Mouse (Mus musculus) midbrain, postnatal 0 days (tissue): ENCODE measurements around the gene Gstm2. TPM values are rescaled to one million over a fixed set of nuclear protein-coding genes. Genes with fewer than 3 reads are reported as not detected.

ENCODE experiments used
- ATAC-seq: fragments of 200-750 bp; cut with Nextera tagmentation; 2 replicates; pipeline ENCODE4 v1.8.0; 2017; ENCODE audit warnings: moderate number of reproducible peaks, mild to moderate bottlenecking, moderate TSS enrichment, moderate library complexity; ENCODE audit not compliant: low FRiP score
- DNase-seq: peaks from one replicate; pipeline ENCODE4 v3.0.0-alpha.2; 2015; ENCODE audit warnings: low spot score
- H3K27ac ChIP-seq: fragments of 300-500 bp; sonication (generic); 2 replicates; pipeline ENCODE4 v1.5.1; 2014; ENCODE audit warnings: low read depth, mild to moderate bottlenecking, low read length, mixed read lengths
- H3K27me3 ChIP-seq: fragments of 300-500 bp; sonication (generic); 2 replicates; pipeline ENCODE4 v1.6.1; 2014; ENCODE audit warnings: low read length, control low read depth, mixed read lengths; ENCODE audit not compliant: insufficient read depth
- H3K36me3 ChIP-seq: fragments of 300-500 bp; sonication (generic); 2 replicates; pipeline ENCODE4 v1.6.1; 2014; ENCODE audit warnings: low read length, control low read depth, mixed read lengths; ENCODE audit not compliant: insufficient read depth
- H3K4me1 ChIP-seq: fragments of 300-500 bp; sonication (generic); 2 replicates; pipeline ENCODE4 v1.6.1; 2014; ENCODE audit warnings: mild to moderate bottlenecking, control low read depth, antibody characterized with exemption, low read length, mixed read lengths; ENCODE audit not compliant: insufficient read depth
- H3K4me2 ChIP-seq: fragments of 300-500 bp; sonication (generic); 2 replicates; pipeline ENCODE4 v1.6.1; 2014; ENCODE audit warnings: low read depth, mild to moderate bottlenecking, low read length, mixed read lengths; ENCODE audit not compliant: poor library complexity, severe bottlenecking
- H3K4me3 ChIP-seq: fragments of 300-500 bp; sonication (generic); 2 replicates; pipeline ENCODE4 v1.5.1; 2014; ENCODE audit warnings: low read depth, mild to moderate bottlenecking, low read length, moderate library complexity
- H3K9ac ChIP-seq: fragments of 300-500 bp; sonication (generic); replicated peaks from 2 replicates; pipeline ENCODE4 v1.6.1; 2014; ENCODE audit warnings: mild to moderate bottlenecking, low read length, moderate library complexity, mixed read lengths; ENCODE audit not compliant: poor library complexity, severe bottlenecking
- H3K9me3 ChIP-seq: fragments of 300-500 bp; sonication (generic); 2 replicates; pipeline ENCODE4 v1.6.1; 2016; ENCODE audit warnings: low read length, control low read depth
- CTCF ChIP-seq: IDR thresholded peaks from 2 replicates; pipeline ENCODE4 v1.5.1; 2016; ENCODE audit warnings: antibody characterized with exemption, mild to moderate bottlenecking
- WGBS: fragments of 180-500 bp; shearing (Covaris S2); extraction: QIAGEN DNeasy Blood & Tissue Kit; methylation state at CpG from one replicate; pipeline ENCODE4 v1.1.7; 2014; 5-methylcytosine and 5-hydroxymethylcytosine counted together
- polyA plus RNA-seq: library from polyadenylated mRNA; unstranded; fragments of >200 nt; fragmentation: Nextera tagmentation; extraction: Ambion mirVana; gene quantifications from 2 replicates; pipeline ENCODE4 v1.2.1, GENCODE M21; 2015
- total RNA-seq: library from RNA; depleted of rRNA; stranded (reverse); fragments of >200 nt; gene quantifications from 2 replicates; pipeline ENCODE4 v1.2.3, GENCODE M21; 2014; rRNA removed

Gstm2 gene
- total RNA-seq = 8.5 and 10.2 TPM in 2 replicates
- 13.0 and 14.8 TPM in 2 replicates for polyA plus RNA-seq

GRCm38 (mm10) chr3:107986041-107986562, at the start of gene Gstm2:
TSS of gene Gstm2 (minus strand) at chr3:107986453.
- WGBS = 69% methylated on average over 8 of the region's 8 CpGs
- DNase-seq = no peak
- H3K9ac ChIP-seq = no peak within 1 kb of the TSS

GRCm38 (mm10) chr3:108033156-108033555, 46.9 kb upstream of the Gstm2 start:
- DNase-seq = no peak
- H3K27ac ChIP-seq = no peak overlapping the region
- no peak for ATAC-seq
- no peaks in the 10 kb centered on the region for H3K36me3 ChIP-seq
- no peaks in the 10 kb centered on the region for H3K4me1 ChIP-seq
- H3K4me3 ChIP-seq = no peak overlapping the region
- no peaks in the 10 kb centered on the region for H3K27me3 ChIP-seq
- no peak overlapping the region for H3K9ac ChIP-seq
- no peaks in the 10 kb centered on the region for H3K9me3 ChIP-seq
- H3K4me2 ChIP-seq = no peak overlapping the region
- no peak for TF ChIP-seq CTCF
- 58% methylated on average over 5 of the region's 5 CpGs for WGBS

More at GRCm38 (mm10) chr3:107986041-107986562, at the start of gene Gstm2:
- ATAC-seq = no peak
- no peak within 1 kb of the TSS for H3K27ac ChIP-seq
- H3K36me3 ChIP-seq = no peaks in the 10 kb centered on the region
- H3K4me2 ChIP-seq = no peak within 1 kb of the TSS
- no peak for TF ChIP-seq CTCF
- no peaks in the 10 kb centered on the region for H3K9me3 ChIP-seq
- H3K4me1 ChIP-seq = no peaks in the 10 kb centered on the region
- H3K4me3 ChIP-seq = no peak within 1 kb of the TSS
- H3K27me3 ChIP-seq = no peaks in the 10 kb centered on the region

GRCm38 (mm10) chr3:108032113-108032512, 45.9 kb upstream of the Gstm2 start:
- Histone ChIP-seq H3K27ac (no peak overlapping the region), H3K4me3 (no peak overlapping the region), H3K4me2 (no peak overlapping the region), H3K36me3 (no peaks in the 10 kb centered on the region), H3K9me3 (no peaks in the 10 kb centered on the region), H3K27me3 (no peaks in the 10 kb centered on the region), H3K4me1 (no peaks in the 10 kb centered on the region), H3K9ac (no peak overlapping the region)
- DNase-seq (no peak), ATAC-seq (no peak)
- no peak for TF ChIP-seq CTCF

- Histone ChIP-seq H3K4me1 (no peaks in the 10 kb centered on the region), H3K27me3 (no peaks in the 10 kb centered on the region), H3K9me3 (no peaks in the 10 kb centered on the region), H3K36me3 (no peaks in the 10 kb centered on the region), H3K4me3 (no peak overlapping the region), H3K9ac (no peak overlapping the region), H3K4me2 (no peak overlapping the region), H3K27ac (no peak overlapping the region)
- WGBS = 68% methylated on average over 4 of the region's 4 CpGs
- DNase-seq = no peak
- no peak for TF ChIP-seq CTCF
- no peak for ATAC-seq
These were observed 42.5 kb upstream of the Gstm2 start for GRCm38 (mm10) chr3:108028641-108029365.

GRCm38 (mm10) chr3:108026597-108026996, 40.3 kb upstream of the Gstm2 start:
- ATAC-seq (no peak), DNase-seq (no peak)
- H3K27ac ChIP-seq = no peak overlapping the region
- no peaks in the 10 kb centered on the region for H3K9me3 ChIP-seq
- H3K4me2 ChIP-seq = no peak overlapping the region
- H3K27me3 ChIP-seq = no peaks in the 10 kb centered on the region
- no peaks in the 10 kb centered on the region for H3K4me1 ChIP-seq
- no peak overlapping the region for H3K4me3 ChIP-seq
- TF ChIP-seq CTCF = no peak
- H3K36me3 ChIP-seq = no peaks in the 10 kb centered on the region
- no peak overlapping the region for H3K9ac ChIP-seq
- 82% methylated on average over 1 of the region's 1 CpGs for WGBS

- Histone ChIP-seq H3K4me3 (no peak overlapping the region), H3K4me1 (no peaks in the 10 kb centered on the region), H3K4me2 (no peak overlapping the region), H3K36me3 (no peaks in the 10 kb centered on the region), H3K9ac (no peak overlapping the region), H3K27me3 (no peaks in the 10 kb centered on the region), H3K27ac (no peak overlapping the region), H3K9me3 (no peaks in the 10 kb centered on the region)
- ATAC-seq (no peak), DNase-seq (peak; percentile 42)
- no peak for TF ChIP-seq CTCF
- WGBS = 88% methylated on average over 5 of the region's 5 CpGs
These were observed 39.8 kb upstream of the Gstm2 start for GRCm38 (mm10) chr3:108026049-108026448.
